Mouse (Mus musculus): ENCODE data around the gene Efs. TPM values are rescaled to one million over a fixed set of nuclear protein-coding genes. Genes with fewer than 3 reads are reported as not detected.
"Not testable (repeated sequence)": the region's sequence is repeated elsewhere in the genome, so short reads cannot be mapped to it uniquely, and the experiment has no call there.

The Efs gene
- polyA plus RNA-seq (2012; ENCODE audit: insufficient read depth, low replicate concordance) = not detected in 2 replicates

DNA sequence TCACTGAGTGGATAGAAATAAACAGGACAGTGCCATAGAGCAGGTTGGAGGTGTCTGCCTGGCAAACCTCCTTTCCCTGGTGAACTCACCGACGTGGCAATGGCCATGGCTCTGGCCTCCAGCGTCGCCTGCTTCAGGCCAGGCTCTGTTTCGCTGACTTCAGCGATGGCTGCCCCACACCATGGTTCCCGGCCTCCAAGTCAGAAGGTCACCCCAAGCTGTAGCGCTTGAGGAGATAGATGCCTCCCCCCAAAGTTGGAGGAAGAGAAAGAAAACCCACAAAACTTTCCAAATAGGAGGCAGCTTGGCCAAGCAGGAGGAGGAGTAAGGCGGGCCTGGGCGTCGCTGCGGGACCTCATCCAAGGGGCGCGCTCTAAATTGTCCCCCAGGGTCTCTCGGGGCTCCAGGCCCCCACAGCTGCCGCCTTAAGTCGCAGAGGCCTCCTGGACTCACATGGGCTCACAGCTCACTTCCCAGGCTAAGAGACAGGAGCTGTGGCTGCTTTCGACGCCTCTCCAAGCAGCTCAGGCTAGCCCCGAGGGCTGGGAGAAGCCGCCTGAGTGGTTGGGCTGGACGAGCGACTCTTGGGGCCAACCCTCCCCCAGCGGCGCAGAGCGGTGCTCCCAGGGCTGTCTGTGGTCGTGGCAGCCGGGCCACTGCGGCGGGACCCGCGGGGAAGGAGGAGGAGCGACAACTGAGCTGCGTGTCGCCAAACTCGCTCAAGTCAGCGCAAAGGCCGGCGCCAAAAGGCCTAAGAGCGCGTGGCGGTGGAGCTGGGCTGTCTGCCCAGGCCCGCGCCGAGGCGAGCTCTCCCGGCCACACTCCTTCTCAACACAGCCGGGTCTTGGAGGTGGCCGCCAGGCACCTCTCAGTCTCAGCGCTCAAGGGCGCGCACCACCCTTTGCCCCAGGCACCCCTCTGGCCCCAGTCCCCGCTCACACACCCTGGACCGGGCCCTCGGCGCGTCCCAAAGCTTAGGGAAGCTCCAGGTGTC, at the start of gene Efs:
Efs (minus strand) TSS at position 778 of the 994 bp plus-strand sequence.
- Histone ChIP-seq H3K27me3 (replicated peaks) (peaks cover 88% of the 10 kb centered on the region), H3K9me3 (peaks cover 15% of the 10 kb centered on the region), H3K4me3 (replicated peaks) (peak within 1 kb of the TSS; percentile 80), H3K36me3 (replicated peaks; ENCODE audit: low read length) (no peaks in the 10 kb centered on the region), H3K4me1 (peaks cover 47% of the 10 kb centered on the region)
- TF ChIP-seq FLI1 (IDR thresholded peaks at IDR 0.05; ENCODE audit: low read length) (no peak), GATA1 (IDR thresholded peaks at IDR 0.05; ENCODE audit: borderline replicate concordance, low read length) (no peak)

DNA sequence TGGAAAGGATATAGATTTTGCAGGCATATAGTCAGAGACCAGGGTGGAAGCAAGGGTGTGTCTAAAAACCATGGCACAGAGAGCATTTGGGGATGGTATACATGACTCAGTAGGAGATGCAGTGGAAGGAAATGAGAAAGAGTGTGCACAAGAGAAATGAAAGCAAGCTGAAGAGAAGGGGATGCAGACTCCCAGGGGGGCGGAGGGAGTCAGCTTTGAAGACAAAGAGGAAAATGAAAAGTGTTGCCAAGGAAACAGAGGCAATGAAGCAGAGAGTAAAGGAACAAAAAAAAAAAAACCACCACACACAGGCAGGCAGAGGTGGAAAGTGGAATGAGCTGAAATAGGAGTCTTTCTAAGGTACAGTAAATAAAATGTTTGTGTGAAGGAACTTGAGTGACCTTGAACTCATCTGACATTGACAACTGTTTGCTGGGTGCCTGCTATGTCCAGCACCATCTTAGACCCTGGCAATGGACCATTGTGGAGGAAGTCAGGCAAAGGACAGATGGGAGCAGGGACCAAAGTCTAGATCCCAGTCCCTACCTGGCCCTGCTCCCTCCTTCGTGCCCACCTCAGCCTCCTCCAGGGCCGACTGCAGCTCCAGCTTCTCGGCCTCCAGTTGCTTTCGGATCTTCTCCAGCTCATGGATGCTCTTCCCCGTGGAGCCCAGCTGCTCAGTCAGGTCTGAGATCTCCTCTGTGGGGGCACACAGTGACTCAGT, 48.3 kb upstream of the Efs start:
- H3K27me3 ChIP-seq (replicated peaks) = peaks cover 58% of the 10 kb centered on the region
- TF ChIP-seq GATA1 (IDR thresholded peaks at IDR 0.05; ENCODE audit: borderline replicate concordance, low read length) (no peak), FLI1 (IDR thresholded peaks at IDR 0.05; ENCODE audit: low read length) (no peak)

DNA sequence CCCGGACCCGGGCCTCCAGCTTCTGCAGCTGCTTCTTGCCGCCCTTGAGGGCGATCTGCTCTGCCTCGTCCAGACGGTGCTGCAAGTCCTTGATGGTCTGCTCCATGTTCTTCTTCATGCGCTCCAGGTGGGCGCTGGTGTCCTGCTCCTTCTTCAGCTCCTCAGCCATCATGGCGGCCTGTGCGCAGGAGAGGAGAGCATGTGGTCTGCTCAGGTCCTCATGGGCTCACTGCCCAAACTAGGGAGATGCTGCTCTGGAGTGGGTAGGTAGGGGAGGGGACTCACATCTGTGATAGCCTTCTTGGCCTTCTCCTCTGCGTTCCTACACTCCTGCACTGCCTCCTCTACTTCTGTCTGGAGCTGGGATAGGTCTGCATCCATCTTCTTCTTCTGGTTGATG, 46.9 kb upstream of the Efs start:
- H3K4me3 ChIP-seq (replicated peaks); H3K9me3 ChIP-seq; H3K4me1 ChIP-seq; H3K36me3 ChIP-seq (replicated peaks; ENCODE audit: low read length): not testable (repeated sequence)
- peaks cover 58% of the 10 kb centered on the region for H3K27me3 ChIP-seq (replicated peaks)

More for the DNA sequence above, 48.3 kb upstream of the Efs start:
- no peaks in the 10 kb centered on the region for H3K36me3 ChIP-seq (replicated peaks; ENCODE audit: low read length)
- no peak overlapping the region for H3K4me3 ChIP-seq (replicated peaks)
- H3K4me1 ChIP-seq = no peaks in the 10 kb centered on the region
- no peaks in the 10 kb centered on the region for H3K9me3 ChIP-seq

DNA sequence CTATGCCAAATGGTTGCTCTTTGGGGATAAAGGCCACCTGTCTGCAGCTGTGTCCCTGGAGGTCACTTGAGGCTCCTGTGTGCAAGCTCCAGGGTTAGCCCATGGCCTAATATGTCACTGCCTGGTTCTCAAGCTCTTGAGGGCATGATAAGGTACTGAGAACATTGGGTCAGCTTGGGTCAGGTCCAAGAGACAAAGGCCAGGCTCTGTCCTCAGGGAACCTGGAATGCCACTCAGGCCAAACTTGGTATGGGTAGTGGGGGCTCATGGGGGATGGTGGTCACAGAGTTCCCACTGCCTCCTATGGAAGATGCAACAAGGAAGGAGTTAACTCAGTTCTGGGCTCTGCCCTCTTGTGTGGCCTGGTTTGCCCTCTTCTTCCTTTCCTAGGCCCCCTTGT, 42.4 kb upstream of the Efs start:
- no peaks in the 10 kb centered on the region for H3K4me1 ChIP-seq
- no peaks in the 10 kb centered on the region for H3K36me3 ChIP-seq (replicated peaks; ENCODE audit: low read length)
- no peak for TF ChIP-seq GATA1 (IDR thresholded peaks at IDR 0.05; ENCODE audit: borderline replicate concordance, low read length)
- H3K27me3 ChIP-seq (replicated peaks) = peaks cover 78% of the 10 kb centered on the region
- no peak overlapping the region for H3K4me3 ChIP-seq (replicated peaks)
- peaks cover 6% of the 10 kb centered on the region; the same call in 1 of the 2 replicates for H3K9me3 ChIP-seq

DNA sequence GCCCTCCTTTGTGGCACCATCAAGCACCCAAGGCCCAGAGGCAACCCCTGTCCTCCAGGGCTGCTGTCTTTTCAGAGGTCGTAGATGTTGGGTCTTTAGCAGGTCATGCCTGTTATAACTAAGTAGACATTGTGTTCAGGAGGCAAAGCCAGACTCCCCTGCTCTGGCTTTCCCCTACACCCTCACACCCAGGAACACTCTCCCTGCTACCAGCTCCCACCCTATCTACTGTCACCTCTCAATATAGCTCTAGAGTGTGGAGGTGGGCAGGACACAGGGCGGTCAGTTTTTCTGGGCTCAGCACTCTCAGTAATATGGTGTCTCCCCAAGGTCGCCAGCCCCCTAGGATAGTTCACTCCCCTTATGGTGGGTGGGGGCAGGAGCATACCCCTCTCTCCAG, 41.9 kb upstream of the Efs start:
- Histone ChIP-seq H3K4me1 (no peaks in the 10 kb centered on the region), H3K9me3 (peaks cover 6% of the 10 kb centered on the region; the same call in 1 of the 2 replicates), H3K27me3 (replicated peaks) (peaks cover 78% of the 10 kb centered on the region), H3K4me3 (replicated peaks) (no peak overlapping the region), H3K36me3 (replicated peaks; ENCODE audit: low read length) (no peaks in the 10 kb centered on the region)
- no peak for TF ChIP-seq FLI1 (IDR thresholded peaks at IDR 0.05; ENCODE audit: low read length)
- TF ChIP-seq GATA1 (IDR thresholded peaks at IDR 0.05; ENCODE audit: borderline replicate concordance, low read length) = no peak

DNA sequence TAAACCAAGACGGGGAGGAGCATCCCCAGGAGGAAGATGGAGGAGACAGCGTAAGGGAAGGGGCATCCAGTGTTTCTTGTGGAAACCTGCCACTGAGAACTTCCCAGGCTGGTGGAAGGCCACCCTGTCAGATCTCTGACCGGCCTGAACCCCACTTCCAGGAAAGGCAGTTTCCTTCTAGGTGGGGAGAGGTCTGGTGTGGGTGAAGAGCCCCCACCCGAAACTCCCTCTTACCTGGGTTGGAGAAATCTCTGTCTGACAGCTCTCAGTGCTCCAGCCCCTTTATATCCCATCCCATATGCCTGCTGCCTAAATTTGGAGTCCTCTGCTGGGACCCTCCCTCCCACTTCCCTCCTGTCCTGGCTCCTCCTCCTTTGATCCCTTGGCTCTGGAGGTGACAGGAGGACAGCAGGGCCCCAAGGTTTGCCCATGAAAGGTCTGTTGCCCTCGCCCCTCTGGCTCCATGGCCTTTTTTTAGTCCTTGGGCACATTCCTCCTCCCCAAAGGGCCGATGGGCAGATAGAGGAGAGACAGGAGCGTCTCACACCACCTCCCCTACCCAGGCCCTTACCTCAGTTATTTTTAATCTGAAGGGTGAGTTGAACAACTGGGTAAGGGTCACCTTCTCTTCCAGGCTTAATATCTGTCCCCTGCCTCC, 40.5 kb upstream of the Efs start, which contains the start of gene Myh6:
Myh6 (minus strand) TSS at position 608 of the 658 bp plus-strand sequence.
- Histone ChIP-seq H3K9me3 (peaks cover 6% of the 10 kb centered on the region; the same call in 1 of the 2 replicates), H3K27me3 (replicated peaks) (peaks cover 84% of the 10 kb centered on the region), H3K36me3 (replicated peaks; ENCODE audit: low read length) (no peaks in the 10 kb centered on the region), H3K4me1 (no peaks in the 10 kb centered on the region), H3K4me3 (replicated peaks) (no peak within 1 kb of the TSS)
- no peak for TF ChIP-seq GATA1 (IDR thresholded peaks at IDR 0.05; ENCODE audit: borderline replicate concordance, low read length)
- no peak for TF ChIP-seq FLI1 (IDR thresholded peaks at IDR 0.05; ENCODE audit: low read length)

DNA sequence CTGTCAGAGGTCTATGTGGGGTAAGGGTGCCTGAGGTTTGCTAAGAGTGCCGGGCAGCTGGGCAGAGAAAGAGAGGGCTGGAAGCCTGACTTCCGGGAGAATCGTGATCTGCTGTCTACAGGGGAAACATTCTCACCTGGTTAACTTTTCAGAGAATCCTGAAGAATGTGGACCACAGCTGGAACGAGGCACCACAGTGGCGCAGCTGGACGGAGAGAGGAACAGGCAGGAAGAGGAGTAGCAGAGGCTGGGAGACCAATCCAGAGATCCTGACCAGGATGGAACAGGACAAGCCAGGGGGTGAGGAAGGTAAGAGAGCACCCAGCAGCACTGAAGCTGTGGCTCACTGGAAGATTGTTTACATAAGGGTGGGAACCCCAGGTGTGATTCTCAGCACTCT, 39.7 kb upstream of the Efs start:
- H3K27me3 ChIP-seq (replicated peaks) = peaks cover 86% of the 10 kb centered on the region
- no peak for TF ChIP-seq FLI1 (IDR thresholded peaks at IDR 0.05; ENCODE audit: low read length)
- TF ChIP-seq GATA1 (IDR thresholded peaks at IDR 0.05; ENCODE audit: borderline replicate concordance, low read length) = no peak

DNA sequence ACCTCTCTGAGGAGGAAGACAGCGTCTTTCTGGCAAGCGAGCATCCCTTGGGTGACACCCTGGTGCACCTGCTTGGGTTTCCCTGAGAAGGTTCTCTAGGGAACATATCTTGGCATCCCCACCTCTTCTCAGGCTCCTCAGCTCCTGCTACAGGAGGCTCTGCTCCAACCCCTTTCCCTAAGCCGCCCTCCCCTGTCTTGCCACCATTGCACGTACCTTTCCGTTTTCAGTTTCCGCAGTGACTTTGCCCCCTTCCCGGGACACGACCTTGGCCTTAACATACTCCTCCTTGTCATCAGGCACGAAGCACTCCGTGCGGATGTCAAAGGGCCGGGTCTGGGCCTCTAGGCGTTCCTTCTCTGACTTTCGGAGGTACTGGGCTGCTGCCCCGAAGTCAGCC, 39.1 kb upstream of the Efs start:
- H3K9me3 ChIP-seq = peaks cover 6% of the 10 kb centered on the region; the same call in 1 of the 2 replicates
- H3K36me3 ChIP-seq (replicated peaks; ENCODE audit: low read length) = no peaks in the 10 kb centered on the region
- peaks cover 84% of the 10 kb centered on the region for H3K27me3 ChIP-seq (replicated peaks)
- H3K4me1 ChIP-seq = peaks cover 4% of the 10 kb centered on the region; the same call in 1 of the 2 replicates
- no peak overlapping the region for H3K4me3 ChIP-seq (replicated peaks)
- no peak for TF ChIP-seq FLI1 (IDR thresholded peaks at IDR 0.05; ENCODE audit: low read length)
- TF ChIP-seq GATA1 (IDR thresholded peaks at IDR 0.05; ENCODE audit: borderline replicate concordance, low read length) = no peak

More for the DNA sequence above, 39.7 kb upstream of the Efs start:
- Histone ChIP-seq H3K36me3 (replicated peaks; ENCODE audit: low read length) (no peaks in the 10 kb centered on the region), H3K9me3 (peaks cover 6% of the 10 kb centered on the region; the same call in 1 of the 2 replicates), H3K4me1 (peaks cover 4% of the 10 kb centered on the region; the same call in 1 of the 2 replicates), H3K4me3 (replicated peaks) (no peak overlapping the region)

DNA sequence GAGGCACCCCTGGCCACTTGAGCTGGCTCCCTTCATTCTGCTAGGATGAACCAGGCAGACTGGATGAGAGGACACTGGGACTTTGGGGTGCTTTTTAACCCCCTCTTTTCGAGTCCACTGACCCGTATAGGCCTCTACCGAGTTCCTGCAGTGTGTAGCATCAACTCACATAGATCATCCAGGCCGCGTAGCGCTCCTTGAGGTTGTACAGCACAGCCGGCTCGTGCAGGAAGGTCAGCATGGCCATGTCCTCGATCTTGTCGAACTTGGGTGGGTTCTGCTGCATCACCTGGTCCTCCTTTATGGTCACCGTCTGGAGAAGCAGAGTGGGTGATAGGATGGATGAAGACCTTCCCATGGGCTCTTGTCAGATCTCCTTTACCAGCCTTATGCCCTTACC, 37.8 kb upstream of the Efs start:
- TF ChIP-seq GATA1 (IDR thresholded peaks at IDR 0.05; ENCODE audit: borderline replicate concordance, low read length) = no peak
- no peak for TF ChIP-seq FLI1 (IDR thresholded peaks at IDR 0.05; ENCODE audit: low read length)
- peaks cover 6% of the 10 kb centered on the region; the same call in 1 of the 2 replicates for H3K9me3 ChIP-seq
- H3K27me3 ChIP-seq (replicated peaks) = peaks cover 81% of the 10 kb centered on the region
- no peak overlapping the region for H3K4me3 ChIP-seq (replicated peaks)
- H3K4me1 ChIP-seq = peaks cover 4% of the 10 kb centered on the region; the same call in 1 of the 2 replicates
- H3K36me3 ChIP-seq (replicated peaks; ENCODE audit: low read length) = no peaks in the 10 kb centered on the region
